Mouse (Mus musculus) mature B cell (primary cell): Measurements from ENCODE around the gene Fbxo44.
"Not testable (repeated sequence)": the region's sequence is repeated elsewhere in the genome, so short reads cannot be mapped to it uniquely, and the experiment has no call there.

Source experiments
- in situ Hi-C: fragments of 300-500 bp; cut with MboI; formaldehyde crosslinking; loops from 2 replicates; pipeline ENCODE4 v1.14.3; 2019

The Fbxo44 gene

GRCm38 (mm10) chr4:148160436-148161390, at the start of gene Fbxo44, which contains the start of gene Fbxo2:
Gene Fbxo44, minus strand, starts transcription at chr4:148160482.
Gene Fbxo2, plus strand, starts transcription at chr4:148160621.
- in situ Hi-C loops: loop anchor here (10.0 to 25.0 kb wide), 3 partner anchors 46 to 452 kb away; partner anchors contain the start of genes Masp2, Mtor and Ubiad1

- in situ Hi-C loops: no loop called here
Observed at GRCm38 (mm10) chr4:148204873-148205232, 44.6 kb upstream of the Fbxo44 start.

GRCm38 (mm10) chr4:148204061-148204872, 44.0 kb upstream of the Fbxo44 start:
- in situ Hi-C loops: no loop called here

GRCm38 (mm10) chr4:148203557-148203956, 43.3 kb upstream of the Fbxo44 start:
- in situ Hi-C loops: no loop called here

- in situ Hi-C loops: no loop called here
Observed at GRCm38 (mm10) chr4:148198721-148199120, 38.4 kb upstream of the Fbxo44 start.

- in situ Hi-C loops: no loop called here
Observed at GRCm38 (mm10) chr4:148194400-148194799, 34.1 kb upstream of the Fbxo44 start.

GRCm38 (mm10) chr4:148192707-148193245, 32.5 kb upstream of the Fbxo44 start:
- in situ Hi-C loops: no loop called here

- in situ Hi-C loops: not testable (repeated sequence)
Observed at GRCm38 (mm10) chr4:148188767-148189166, 28.5 kb upstream of the Fbxo44 start.

- in situ Hi-C loops: no loop called here
Observed at GRCm38 (mm10) chr4:148185819-148186218, 25.5 kb upstream of the Fbxo44 start.

GRCm38 (mm10) chr4:148184564-148184963, 24.3 kb upstream of the Fbxo44 start:
- in situ Hi-C loops: no loop called here

GRCm38 (mm10) chr4:148182363-148182762, 22.1 kb upstream of the Fbxo44 start:
- in situ Hi-C loops: no loop called here

- in situ Hi-C loops: no loop called here
Observed at GRCm38 (mm10) chr4:148181483-148181882, 21.2 kb upstream of the Fbxo44 start.

- in situ Hi-C loops: no loop called here
Observed at GRCm38 (mm10) chr4:148177716-148178115, 17.4 kb upstream of the Fbxo44 start.

- in situ Hi-C loops: not testable (repeated sequence)
Observed at GRCm38 (mm10) chr4:148176603-148177002, 16.3 kb upstream of the Fbxo44 start.

GRCm38 (mm10) chr4:148174495-148174862, 14.2 kb upstream of the Fbxo44 start:
- in situ Hi-C loops: loop anchor here (25.0 kb wide), 2 partner anchors 263 to 438 kb away; partner anchors contain the start of genes Masp2, Mtor and Ubiad1

- in situ Hi-C loops: loop anchor here (25.0 kb wide), 2 partner anchors 263 to 438 kb away; partner anchors contain the start of genes Masp2, Mtor and Ubiad1
Observed at GRCm38 (mm10) chr4:148173811-148174494, 13.7 kb upstream of the Fbxo44 start.

GRCm38 (mm10) chr4:148171261-148171660, 11.0 kb upstream of the Fbxo44 start:
- in situ Hi-C loops: loop anchor here (25.0 kb wide), 2 partner anchors 266 to 441 kb away; partner anchors contain the start of genes Masp2, Mtor and Ubiad1

- in situ Hi-C loops: loop anchor here (25.0 kb wide), 2 partner anchors 266 to 441 kb away; partner anchors contain the start of genes Masp2, Mtor and Ubiad1
Observed at GRCm38 (mm10) chr4:148170842-148171241, 10.6 kb upstream of the Fbxo44 start.

GRCm38 (mm10) chr4:148169586-148169985, 9.3 kb upstream of the Fbxo44 start:
- in situ Hi-C loops: loop anchor here (10.0 to 25.0 kb wide), 3 partner anchors 55 to 443 kb away; partner anchors contain the start of genes Masp2, Mtor and Ubiad1

GRCm38 (mm10) chr4:148168287-148168686, 8.0 kb upstream of the Fbxo44 start:
- in situ Hi-C loops: loop anchor here (10.0 to 25.0 kb wide), 3 partner anchors 53 to 444 kb away; partner anchors contain the start of genes Masp2, Mtor and Ubiad1

- in situ Hi-C loops: loop anchor here (10.0 to 25.0 kb wide), 3 partner anchors 52 to 445 kb away; partner anchors contain the start of genes Masp2, Mtor and Ubiad1
Observed at GRCm38 (mm10) chr4:148166986-148167385, 6.7 kb upstream of the Fbxo44 start.
